Mouse (Mus musculus): ENCODE measurements around the gene Slc35f1. TPM values are rescaled to one million over a fixed set of nuclear protein-coding genes. Genes with fewer than 3 reads are reported as not detected.

Slc35f1 gene
- polyA plus RNA-seq, 1 experiment from 2014 or later, result 23.1 TPM

GRCm38 (mm10) chr10:53150321-53150720, 460.0 kb downstream of the Slc35f1 start:
- 69% methylated on average over 2 of the region's 2 CpGs for WGBS

GRCm38 (mm10) chr10:53150916-53151315, 460.6 kb downstream of the Slc35f1 start:
- ATAC-seq (ENCODE audit: low FRiP score, low read depth), result no peak
- Histone ChIP-seq H3K9me3 (no peaks in the 10 kb centered on the region), H3K9ac (no peak overlapping the region), H3K4me2 (replicated peaks) (no peak overlapping the region), H3K36me3 (no peaks in the 10 kb centered on the region), H3K27me3 (replicated peaks) (no peaks in the 10 kb centered on the region), H3K4me1 (no peaks in the 10 kb centered on the region), H3K4me3 (no peak overlapping the region), H3K27ac (no peak overlapping the region)
- WGBS, result 81% methylated on average over 2 of the region's 2 CpGs

More at GRCm38 (mm10) chr10:53150321-53150720, 460.0 kb downstream of the Slc35f1 start:
- H3K4me1 ChIP-seq, result no peaks in the 10 kb centered on the region
- H3K9me3 ChIP-seq, result no peaks in the 10 kb centered on the region
- H3K9ac ChIP-seq, result no peak overlapping the region
- no peak overlapping the region for H3K4me3 ChIP-seq
- no peak overlapping the region for H3K4me2 ChIP-seq (replicated peaks)
- ATAC-seq (ENCODE audit: low FRiP score, low read depth), result no peak
- H3K36me3 ChIP-seq, result no peaks in the 10 kb centered on the region
- H3K27ac ChIP-seq, result no peak overlapping the region
- H3K27me3 ChIP-seq (replicated peaks), result no peaks in the 10 kb centered on the region

- no peak overlapping the region for H3K4me2 ChIP-seq (replicated peaks)
- no peak overlapping the region for H3K27ac ChIP-seq
- no peaks in the 10 kb centered on the region for H3K9me3 ChIP-seq
- no peaks in the 10 kb centered on the region for H3K27me3 ChIP-seq (replicated peaks)
- no peaks in the 10 kb centered on the region for H3K36me3 ChIP-seq
- H3K9ac ChIP-seq, result no peak overlapping the region
- H3K4me1 ChIP-seq, result no peaks in the 10 kb centered on the region
- 53% methylated on average over 7 of the region's 7 CpGs for WGBS
- no peak overlapping the region for H3K4me3 ChIP-seq
- ATAC-seq (ENCODE audit: low FRiP score, low read depth), result no peak
These were observed 466.0 kb downstream of the Slc35f1 start for GRCm38 (mm10) chr10:53156374-53156773.

GRCm38 (mm10) chr10:53157740-53158139, 467.4 kb downstream of the Slc35f1 start:
- H3K4me2 ChIP-seq (replicated peaks), result no peak overlapping the region
- no peaks in the 10 kb centered on the region for H3K27me3 ChIP-seq (replicated peaks)
- ATAC-seq (ENCODE audit: low FRiP score, low read depth), result no peak
- WGBS, result 88% methylated on average over 2 of the region's 2 CpGs
- H3K36me3 ChIP-seq, result no peaks in the 10 kb centered on the region
- H3K4me1 ChIP-seq, result no peaks in the 10 kb centered on the region
- no peak overlapping the region for H3K9ac ChIP-seq
- no peak overlapping the region for H3K4me3 ChIP-seq
- no peak overlapping the region for H3K27ac ChIP-seq
- H3K9me3 ChIP-seq, result no peaks in the 10 kb centered on the region
